8 mouse cellular contexts compared by ENCODE assay signal in the genomic region with DNA sequence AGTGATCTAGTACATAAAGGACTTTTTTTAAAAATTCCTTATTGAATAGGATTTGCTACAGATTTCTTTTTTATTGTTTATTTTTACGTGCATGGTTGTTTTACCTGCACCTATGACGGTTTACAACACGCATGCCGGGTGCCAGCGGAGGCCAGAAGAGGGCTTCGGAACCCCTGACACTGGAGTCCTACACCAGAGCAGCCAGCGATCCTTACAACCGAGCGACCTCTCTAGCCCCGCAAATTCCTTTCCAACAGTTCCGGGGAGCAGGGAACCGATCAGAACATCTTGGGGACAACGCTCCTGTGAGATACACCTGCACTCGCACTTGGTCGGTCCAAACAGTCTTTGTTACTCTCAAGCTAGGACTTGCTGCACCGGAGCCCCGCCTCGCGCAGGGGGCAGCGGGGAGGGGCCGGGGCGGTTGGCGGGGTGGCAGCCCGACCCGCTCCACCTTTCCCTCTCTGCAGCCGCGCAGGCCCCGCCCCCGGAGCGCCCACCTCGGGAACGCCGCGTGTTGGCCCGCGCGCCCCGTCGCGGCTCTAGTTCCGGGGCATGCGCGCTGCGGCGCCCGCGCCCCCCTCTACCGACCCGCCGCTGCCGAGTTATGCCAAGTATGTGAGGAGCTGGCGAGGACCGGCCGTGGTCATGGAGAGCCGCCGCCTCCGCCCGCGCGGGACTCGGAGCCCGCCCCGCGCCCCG. TPM values are rescaled to one million over a fixed set of nuclear protein-coding genes. Genes with fewer than 3 reads are reported as not detected.
A peak's percentile ranks its signal among the peaks of the same experiment; 100 is the strongest.
DNase-seq lines count a peak whose midpoint lies in the region; ATAC-seq and TF ChIP-seq lines count a peak whose summit lies in the region.

Gene Syde2 (plus strand): TSS at position 603 of the 702 bp plus-strand sequence.

- TF ChIP-seq CTCF in ES-Bruce4 (IDR thresholded peaks at IDR 0.05; ENCODE audit: low read depth, low read length): no peak

- no peak for TF ChIP-seq EP300 in ES-Bruce4 (IDR thresholded peaks at IDR 0.05; ENCODE audit: insufficient read depth, low read depth, low read length)

- H3K9ac ChIP-seq in ES-Bruce4 (ENCODE audit: low read depth, poor library complexity, severe bottlenecking): peak within 1 kb of the TSS; percentile 96
- H3K9ac ChIP-seq in lung, embryonic 15.5 days: peak within 1 kb of the TSS; percentile 79

- H3K9me3 ChIP-seq in ES-Bruce4 (replicated peaks; ENCODE audit: control insufficient read depth, insufficient read depth, low read length, poor library complexity, severe bottlenecking): no peaks in the 10 kb centered on the region
- no peaks in the 10 kb centered on the region for H3K9me3 ChIP-seq in hindbrain, embryonic 10.5 days
- H3K9me3 ChIP-seq in lung, embryonic 15.5 days: no peaks in the 10 kb centered on the region

- peak within 1 kb of the TSS; percentile 53 for H3K27ac ChIP-seq in ES-Bruce4 (ENCODE audit: insufficient read depth, low read length)
- H3K27ac ChIP-seq in hindbrain, embryonic 10.5 days: peak within 1 kb of the TSS; percentile 90
- H3K27ac ChIP-seq in lung, embryonic 15.5 days: peak within 1 kb of the TSS; percentile 98

- H3K36me3 ChIP-seq in ES-Bruce4 (ENCODE audit: control insufficient read depth, insufficient read depth, low read length, poor library complexity, severe bottlenecking): peaks cover 3% of the 10 kb centered on the region; the same call in 1 of the 2 replicates
- peaks cover 3% of the 10 kb centered on the region for H3K36me3 ChIP-seq in hindbrain, embryonic 10.5 days
- H3K36me3 ChIP-seq in lung, embryonic 15.5 days: no peaks in the 10 kb centered on the region

- H3K4me2 ChIP-seq in lung, embryonic 15.5 days: peak within 1 kb of the TSS; percentile 82

- peaks cover 10% of the 10 kb centered on the region for H3K4me1 ChIP-seq in ES-Bruce4 (ENCODE audit: control insufficient read depth, insufficient read depth, low read length)
- peaks cover 31% of the 10 kb centered on the region for H3K4me1 ChIP-seq in hindbrain, embryonic 10.5 days (replicated peaks)
- H3K4me1 ChIP-seq in lung, embryonic 15.5 days: peaks cover 40% of the 10 kb centered on the region

- peak; percentile 85 for ATAC-seq in lung, embryonic 15.5 days (ENCODE audit: borderline replicate concordance, extremely low read depth, low FRiP score, low TSS enrichment)

- peak within 1 kb of the TSS; percentile 85 for H3K4me3 ChIP-seq in ES-Bruce4 (ENCODE audit: low read depth, low read length)
- peak within 1 kb of the TSS; percentile 74 for H3K4me3 ChIP-seq in hindbrain, embryonic 10.5 days
- peak within 1 kb of the TSS; percentile 62 for H3K4me3 ChIP-seq in lung, embryonic 15.5 days

- TF ChIP-seq POLR2A in ES-Bruce4 (IDR thresholded peaks at IDR 0.05; ENCODE audit: insufficient read depth, low read length): peak; percentile 54

- peak; percentile 43 for DNase-seq in brain, adult 2 months (ENCODE audit: low read depth, low spot score)
- DNase-seq in forelimb bud, embryonic 11.5 days (ENCODE audit: low read depth, low spot score): peak; percentile 80
- peak; percentile 84 for DNase-seq in hindbrain, embryonic 10.5 days (ENCODE audit: low spot score)
- DNase-seq in layer of hippocampus, adult 9-11 months: peak; percentile 51
- peak; percentile 82 for DNase-seq in ovary, postnatal 14 days (ENCODE audit: low spot score)
- DNase-seq in urinary bladder, postnatal 10 days (ENCODE audit: low spot score): peak; percentile 55

- H3K27me3 ChIP-seq in ES-Bruce4 (ENCODE audit: control insufficient read depth, insufficient read depth, low read length, poor library complexity, severe bottlenecking): no peaks in the 10 kb centered on the region
- H3K27me3 ChIP-seq in hindbrain, embryonic 10.5 days (ENCODE audit: insufficient read depth, poor library complexity, severe bottlenecking): peaks cover 42% of the 10 kb centered on the region
- H3K27me3 ChIP-seq in lung, embryonic 15.5 days: no peaks in the 10 kb centered on the region

- WGBS in hindbrain, embryonic 10.5 days: under 1% methylated on average over 65 of the region's 65 CpGs
- under 1% methylated on average over 60 of the region's 65 CpGs for WGBS in lung, embryonic 15.5 days

RNA-seq across cellular contexts. Expression of gene Syde2, which starts in this region (rescaled TPM):
- polyA plus RNA-seq in ES-Bruce4 (2011; ENCODE audit: insufficient read depth, insufficient read length, low read depth, missing spikeins): 22.4 and 23.0 TPM in 2 replicates
- 0.92 and 1.3 TPM in 2 replicates for polyA plus RNA-seq in hindbrain, embryonic 10.5 days (2016; fragmentation: Nextera tagmentation; extraction: Ambion mirVana)
- polyA plus RNA-seq in lung, embryonic 15.5 days (2015; fragmentation: Nextera tagmentation; extraction: Ambion mirVana): 1.8 and 2.3 TPM in 2 replicates

Comparison
In these comparisons a context has a peak if more than half of its experiments do, and no peak if none do; other contexts are left out.
1. Peak in every context shown above with its lines: DNase-seq, ATAC-seq, H3K4me3 ChIP-seq and H3K27ac ChIP-seq.